Mouse (Mus musculus): ENCODE measurements around the gene Prkd2.

DNA sequence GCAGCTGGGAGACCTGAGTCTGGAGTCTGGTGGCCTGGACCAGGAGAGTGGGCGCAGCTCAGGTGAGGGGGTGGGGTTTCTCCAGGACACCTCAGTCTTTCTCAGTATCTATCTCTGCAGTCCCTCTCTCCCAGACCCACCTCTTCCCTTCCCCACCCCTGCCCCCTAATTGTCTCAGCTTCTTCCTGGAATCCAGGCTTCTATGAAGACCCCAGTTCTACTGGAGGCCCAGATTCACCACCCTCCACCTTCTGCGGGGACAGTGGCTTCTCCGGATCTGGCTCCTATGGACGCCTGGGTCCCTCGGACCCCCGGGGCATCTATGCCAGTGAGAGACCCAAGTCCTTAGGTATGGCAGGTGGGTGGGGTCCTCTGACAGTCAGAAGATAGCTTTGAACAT is 40.5 kb downstream of the Prkd2 start:
- TF ChIP-seq CTCF (IDR thresholded peaks at IDR 0.05; ENCODE audit: low read depth) (no peak), EP300 (IDR thresholded peaks at IDR 0.05; ENCODE audit: low read depth) (no peak)
